Mouse (Mus musculus): ENCODE data around the gene Grip1. TPM values are rescaled to one million over a fixed set of nuclear protein-coding genes. Genes with fewer than 3 reads are reported as not detected.

The Grip1 gene
- total and polyA plus RNA-seq, 2 experiments from 2014 or later, result 14.3 to 31.2 TPM

DNA sequence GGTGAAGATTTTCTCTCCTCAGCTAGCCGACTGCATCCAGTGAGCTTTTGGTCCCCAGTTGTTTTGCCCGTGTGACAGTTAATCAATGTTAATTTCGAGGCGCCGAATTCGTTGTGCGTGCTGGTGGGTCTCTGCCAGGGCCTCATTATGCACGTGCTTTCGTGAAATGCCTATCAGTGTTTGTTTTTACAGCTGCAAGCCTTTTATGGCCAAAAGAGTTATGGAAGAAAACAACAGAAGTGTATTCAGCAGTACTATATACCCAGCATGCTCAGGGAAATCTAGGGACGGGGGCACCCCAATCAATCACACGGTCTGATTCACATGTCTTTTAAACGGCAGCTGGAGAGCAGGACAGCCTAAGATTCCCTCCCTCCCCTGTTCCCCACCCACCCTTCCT, 424.7 kb downstream of the Grip1 start:
- H3K4me3 ChIP-seq (ENCODE audit: low read length), result no peak overlapping the region
- H3K36me3 ChIP-seq (ENCODE audit: insufficient read depth, low read length), result no peaks in the 10 kb centered on the region
- H3K9me3 ChIP-seq (ENCODE audit: low read length), result no peaks in the 10 kb centered on the region
- DNase-seq (ENCODE audit: low spot score) (peak; percentile 20), ATAC-seq (no peak)
- TF ChIP-seq CTCF (IDR thresholded peaks at IDR 0.05; ENCODE audit: low read depth), result no peak
- H3K4me2 ChIP-seq (ENCODE audit: low read depth, low read length), result peak overlapping the region; percentile 14
- H3K27me3 ChIP-seq (ENCODE audit: insufficient read depth, low read length), result no peaks in the 10 kb centered on the region
- 14% methylated on average over 12 of the region's 12 CpGs for WGBS
- H3K9ac ChIP-seq (replicated peaks; ENCODE audit: low read length), result no peak overlapping the region
- no peak overlapping the region for H3K27ac ChIP-seq
- no peaks in the 10 kb centered on the region for H3K4me1 ChIP-seq (ENCODE audit: insufficient read depth, low read length)

DNA sequence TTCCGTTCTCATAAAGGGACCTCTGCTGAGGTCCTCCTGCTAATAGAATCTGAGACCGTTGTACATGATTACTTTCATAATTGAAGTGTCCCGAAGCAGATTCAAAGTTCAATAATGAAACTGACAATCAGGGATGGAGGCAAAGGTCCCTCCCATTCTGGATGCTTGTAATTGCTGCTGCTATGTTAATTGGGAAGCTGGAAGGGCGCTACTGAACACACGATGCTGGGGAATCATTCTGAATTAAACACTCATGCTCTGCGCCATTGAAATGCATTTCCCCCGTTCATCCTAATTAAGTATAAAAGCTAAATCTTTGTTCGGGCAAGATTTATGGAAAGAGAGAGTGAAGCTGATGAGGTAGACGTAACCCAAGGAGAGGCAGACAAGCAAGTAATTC, 431.0 kb downstream of the Grip1 start:
- peak; percentile 45 for DNase-seq (ENCODE audit: low spot score)
- Histone ChIP-seq H3K36me3 (ENCODE audit: insufficient read depth, low read length) (no peaks in the 10 kb centered on the region), H3K4me1 (ENCODE audit: insufficient read depth, low read length) (no peaks in the 10 kb centered on the region), H3K9ac (replicated peaks; ENCODE audit: low read length) (no peak overlapping the region), H3K4me3 (ENCODE audit: low read length) (no peak overlapping the region), H3K27me3 (ENCODE audit: insufficient read depth, low read length) (no peaks in the 10 kb centered on the region), H3K9me3 (ENCODE audit: low read length) (no peaks in the 10 kb centered on the region), H3K27ac (no peak overlapping the region), H3K4me2 (ENCODE audit: low read depth, low read length) (no peak overlapping the region)
- TF ChIP-seq CTCF (IDR thresholded peaks at IDR 0.05; ENCODE audit: low read depth), result no peak
- ATAC-seq, result 0 out of 2 replicates have a peak, but pooled peaks have one; percentile 21
- 56% methylated on average over 9 of the region's 9 CpGs for WGBS

DNA sequence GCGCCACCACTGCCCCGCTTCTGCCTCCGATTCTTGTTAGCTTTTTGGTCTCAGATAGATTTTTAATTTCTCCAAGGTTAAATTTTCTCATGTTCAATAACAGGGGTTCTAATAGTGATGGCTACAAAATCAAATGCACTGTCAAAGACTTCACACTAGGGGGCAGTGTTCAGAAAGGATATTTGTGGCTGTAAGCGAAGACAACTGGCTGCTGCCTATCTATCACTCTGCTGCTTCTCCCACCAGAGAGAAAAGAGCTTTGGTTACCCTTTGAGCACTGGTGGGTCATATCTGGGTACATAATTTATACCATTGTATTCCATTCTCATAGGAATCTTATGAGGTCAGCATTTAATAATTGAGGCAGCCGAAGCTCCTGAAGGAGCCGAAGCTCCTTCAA, 431.9 kb downstream of the Grip1 start:
- Histone ChIP-seq H3K27me3 (ENCODE audit: insufficient read depth, low read length) (no peaks in the 10 kb centered on the region), H3K4me3 (ENCODE audit: low read length) (no peak overlapping the region), H3K4me1 (ENCODE audit: insufficient read depth, low read length) (no peaks in the 10 kb centered on the region), H3K27ac (no peak overlapping the region), H3K4me2 (ENCODE audit: low read depth, low read length) (no peak overlapping the region), H3K9me3 (ENCODE audit: low read length) (no peaks in the 10 kb centered on the region), H3K9ac (replicated peaks; ENCODE audit: low read length) (no peak overlapping the region), H3K36me3 (ENCODE audit: insufficient read depth, low read length) (no peaks in the 10 kb centered on the region)
- 73% methylated on average over 6 of the region's 6 CpGs for WGBS
- ATAC-seq (no peak), DNase-seq (ENCODE audit: low spot score) (peak; percentile 60)
- TF ChIP-seq CTCF (IDR thresholded peaks at IDR 0.05; ENCODE audit: low read depth), result peak; percentile 64

DNA sequence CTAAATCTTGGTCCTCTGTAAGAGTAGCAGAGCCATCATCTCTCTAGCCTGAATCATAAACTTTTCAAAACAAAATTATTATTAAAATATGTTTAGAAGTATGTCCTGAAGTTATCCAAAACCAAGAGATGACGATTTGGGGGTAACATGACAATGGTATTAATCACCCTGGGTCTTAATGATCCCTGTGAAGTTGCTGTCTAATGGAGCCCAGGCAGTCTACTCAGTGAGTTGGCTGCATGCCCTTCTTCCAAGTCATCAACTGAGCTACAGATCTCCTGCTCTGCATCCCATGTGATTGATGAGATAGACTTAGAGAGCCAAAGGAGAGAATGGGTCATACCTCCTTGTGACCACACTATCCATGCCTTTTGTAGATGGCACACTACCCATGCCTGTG, 433.1 kb downstream of the Grip1 start:
- ATAC-seq (no peak), DNase-seq (ENCODE audit: low spot score) (no peak)
- Histone ChIP-seq H3K4me1 (ENCODE audit: insufficient read depth, low read length) (no peaks in the 10 kb centered on the region), H3K27ac (no peak overlapping the region), H3K4me2 (ENCODE audit: low read depth, low read length) (no peak overlapping the region), H3K9ac (replicated peaks; ENCODE audit: low read length) (no peak overlapping the region), H3K27me3 (ENCODE audit: insufficient read depth, low read length) (no peaks in the 10 kb centered on the region), H3K9me3 (ENCODE audit: low read length) (no peaks in the 10 kb centered on the region), H3K4me3 (ENCODE audit: low read length) (no peak overlapping the region), H3K36me3 (ENCODE audit: insufficient read depth, low read length) (no peaks in the 10 kb centered on the region)
- 72% methylated on average over 1 of the region's 1 CpGs for WGBS
- no peak for TF ChIP-seq CTCF (IDR thresholded peaks at IDR 0.05; ENCODE audit: low read depth)

DNA sequence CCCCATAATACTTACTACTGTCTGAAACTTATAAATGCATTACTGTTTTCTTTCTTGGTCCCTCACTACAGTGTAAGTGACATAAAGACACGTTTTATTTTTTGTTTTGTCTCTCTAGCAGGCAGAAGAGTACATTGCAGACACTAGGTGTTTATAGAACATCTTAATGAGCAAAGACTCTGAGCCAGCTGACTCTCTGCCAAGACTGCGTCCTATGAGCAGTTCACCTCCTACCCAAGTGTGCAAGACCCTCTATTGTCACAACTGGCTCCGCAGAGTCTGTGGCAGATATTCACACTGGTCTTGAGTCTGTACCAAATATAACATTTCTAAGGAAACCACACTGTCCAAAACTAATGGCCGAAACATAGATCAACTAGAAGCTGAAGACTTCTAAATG, 449.1 kb downstream of the Grip1 start:
- Histone ChIP-seq H3K9ac (replicated peaks; ENCODE audit: low read length) (no peak overlapping the region), H3K4me2 (ENCODE audit: low read depth, low read length) (no peak overlapping the region), H3K4me3 (ENCODE audit: low read length) (no peak overlapping the region), H3K4me1 (ENCODE audit: insufficient read depth, low read length) (no peaks in the 10 kb centered on the region), H3K27ac (no peak overlapping the region), H3K9me3 (ENCODE audit: low read length) (no peaks in the 10 kb centered on the region), H3K36me3 (ENCODE audit: insufficient read depth, low read length) (no peaks in the 10 kb centered on the region), H3K27me3 (ENCODE audit: insufficient read depth, low read length) (no peaks in the 10 kb centered on the region)
- no peak for ATAC-seq
- WGBS, result 40% methylated on average over 4 of the region's 4 CpGs
- TF ChIP-seq CTCF (IDR thresholded peaks at IDR 0.05; ENCODE audit: low read depth), result no peak
- peak; percentile 46 for DNase-seq (ENCODE audit: low spot score)

DNA sequence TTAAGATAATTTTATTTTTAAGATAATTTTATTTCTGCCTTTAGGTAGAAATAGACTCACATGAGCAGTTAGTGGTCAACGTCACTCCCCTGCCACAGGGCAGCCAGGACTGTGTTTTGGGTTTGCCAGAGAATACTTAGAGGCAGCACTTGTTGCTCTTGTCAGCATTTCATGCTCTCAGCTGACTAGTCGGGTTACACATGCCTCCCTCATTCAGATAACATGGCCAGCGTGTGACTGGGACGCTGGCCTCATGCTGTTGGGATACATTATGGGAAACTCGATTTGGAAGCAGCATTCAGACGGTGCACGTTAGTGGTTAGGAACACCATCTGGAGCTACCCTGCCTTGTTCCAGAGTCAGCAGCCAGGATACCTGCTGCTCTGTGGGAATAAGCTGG, 453.2 kb downstream of the Grip1 start:
- Histone ChIP-seq H3K9ac (replicated peaks; ENCODE audit: low read length) (no peak overlapping the region), H3K27me3 (ENCODE audit: insufficient read depth, low read length) (no peaks in the 10 kb centered on the region), H3K27ac (no peak overlapping the region), H3K9me3 (ENCODE audit: low read length) (no peaks in the 10 kb centered on the region), H3K4me2 (ENCODE audit: low read depth, low read length) (no peak overlapping the region), H3K4me3 (ENCODE audit: low read length) (no peak overlapping the region), H3K36me3 (ENCODE audit: insufficient read depth, low read length) (no peaks in the 10 kb centered on the region), H3K4me1 (ENCODE audit: insufficient read depth, low read length) (no peaks in the 10 kb centered on the region)
- TF ChIP-seq CTCF (IDR thresholded peaks at IDR 0.05; ENCODE audit: low read depth), result no peak
- ATAC-seq, result peak; percentile 29; the same call in 1 of the 2 replicates
- WGBS, result 52% methylated on average over 7 of the region's 7 CpGs
- DNase-seq (ENCODE audit: low spot score), result peak; percentile 30

DNA sequence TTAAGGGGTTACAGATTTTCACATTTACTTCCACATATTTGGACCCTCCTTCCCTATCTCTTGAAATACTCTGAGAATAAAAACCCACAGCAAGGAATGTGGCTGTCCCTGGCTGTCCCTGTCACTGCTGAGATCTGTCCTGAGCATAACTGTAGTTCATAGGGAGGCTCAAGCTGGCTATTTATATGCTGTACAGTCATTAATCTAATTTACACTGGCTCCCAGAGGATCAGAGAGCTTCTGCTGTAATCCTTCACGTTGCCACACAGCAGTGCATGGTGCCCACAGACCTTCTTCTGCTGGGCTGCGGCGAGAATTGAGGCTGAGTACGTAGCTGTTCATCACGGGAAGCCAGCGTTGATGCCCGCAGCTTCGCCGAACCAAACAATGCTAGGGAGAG, 464.4 kb downstream of the Grip1 start:
- H3K36me3 ChIP-seq (ENCODE audit: insufficient read depth, low read length), result no peaks in the 10 kb centered on the region
- H3K9ac ChIP-seq (replicated peaks; ENCODE audit: low read length), result no peak overlapping the region
- ATAC-seq (0 out of 2 replicates have a peak, but pooled peaks have one; percentile 18), DNase-seq (ENCODE audit: low spot score) (no peak)
- H3K4me2 ChIP-seq (ENCODE audit: low read depth, low read length), result no peak overlapping the region
- H3K4me1 ChIP-seq (ENCODE audit: insufficient read depth, low read length), result no peaks in the 10 kb centered on the region
- H3K9me3 ChIP-seq (ENCODE audit: low read length), result no peaks in the 10 kb centered on the region
- WGBS, result 66% methylated on average over 9 of the region's 9 CpGs
- TF ChIP-seq CTCF (IDR thresholded peaks at IDR 0.05; ENCODE audit: low read depth), result no peak
- H3K27ac ChIP-seq, result no peak overlapping the region
- H3K27me3 ChIP-seq (ENCODE audit: insufficient read depth, low read length), result no peaks in the 10 kb centered on the region
- H3K4me3 ChIP-seq (ENCODE audit: low read length), result no peak overlapping the region

All from hindbrain, postnatal 0 days (tissue).